Mouse (Mus musculus) hindbrain, embryonic 10.5 days (tissue): ENCODE results near the gene Wnt7a. TPM values are rescaled to one million over a fixed set of nuclear protein-coding genes. Genes with fewer than 3 reads are reported as not detected.
A peak's percentile ranks its signal among the peaks of the same experiment; 100 is the strongest.

Source experiments
- DNase-seq: peaks from one replicate; pipeline ENCODE4 v3.0.0-alpha.2; 2017; ENCODE audit warnings: low spot score
- H3K27ac ChIP-seq: fragments of 300-500 bp; sonication (generic); 2 replicates; pipeline ENCODE4 v1.5.1; 2016; ENCODE audit warnings: mild to moderate bottlenecking, moderate library complexity
- H3K27me3 ChIP-seq: fragments of 300-500 bp; sonication (generic); 2 replicates; pipeline ENCODE4 v1.6.1; 2016; ENCODE audit warnings: mild to moderate bottlenecking; ENCODE audit not compliant: poor library complexity, insufficient read depth, severe bottlenecking
- H3K36me3 ChIP-seq: fragments of 300-500 bp; sonication (generic); 2 replicates; pipeline ENCODE4 v1.6.1; 2016; ENCODE audit warnings: mild to moderate bottlenecking, moderate library complexity
- H3K4me1 ChIP-seq: fragments of 300-500 bp; sonication (generic); replicated peaks from 2 replicates; pipeline ENCODE4 v1.6.1; 2016; ENCODE audit warnings: mild to moderate bottlenecking
- H3K4me3 ChIP-seq: fragments of 300-500 bp; sonication (generic); 2 replicates; pipeline ENCODE4 v1.5.1; 2016; ENCODE audit warnings: mild to moderate bottlenecking, moderate library complexity
- H3K9me3 ChIP-seq: fragments of 300-500 bp; sonication (generic); 2 replicates; pipeline ENCODE4 v1.6.1; 2016; ENCODE audit warnings: mild to moderate bottlenecking, moderate library complexity
- WGBS: fragments of 180-500 bp; shearing (Covaris S2); methylation state at CpG from one replicate; pipeline ENCODE4 v1.1.7; 2016; 5-methylcytosine and 5-hydroxymethylcytosine counted together
- polyA plus RNA-seq: library from polyadenylated mRNA; unstranded; fragments of >200 nt; fragmentation: Nextera tagmentation; extraction: Ambion mirVana; gene quantifications from 2 replicates; pipeline ENCODE4 v1.2.1, GENCODE M21; 2016

Wnt7a gene
- polyA plus RNA-seq, 1 experiment from 2014 or later = 10.0 TPM

- Histone ChIP-seq H3K27me3 (no peaks in the 10 kb centered on the region; the same call in 1 of the 2 replicates), H3K9me3 (no peaks in the 10 kb centered on the region), H3K27ac (no peak overlapping the region), H3K4me1 (peaks cover 28% of the 10 kb centered on the region; the same call in 1 of the 2 replicates), H3K4me3 (no peak overlapping the region), H3K36me3 (peaks cover 27% of the 10 kb centered on the region)
- DNase-seq = no peak
Observed at GRCm38 (mm10) chr6:91372977-91373376, 38.2 kb downstream of the Wnt7a start.

DNA sequence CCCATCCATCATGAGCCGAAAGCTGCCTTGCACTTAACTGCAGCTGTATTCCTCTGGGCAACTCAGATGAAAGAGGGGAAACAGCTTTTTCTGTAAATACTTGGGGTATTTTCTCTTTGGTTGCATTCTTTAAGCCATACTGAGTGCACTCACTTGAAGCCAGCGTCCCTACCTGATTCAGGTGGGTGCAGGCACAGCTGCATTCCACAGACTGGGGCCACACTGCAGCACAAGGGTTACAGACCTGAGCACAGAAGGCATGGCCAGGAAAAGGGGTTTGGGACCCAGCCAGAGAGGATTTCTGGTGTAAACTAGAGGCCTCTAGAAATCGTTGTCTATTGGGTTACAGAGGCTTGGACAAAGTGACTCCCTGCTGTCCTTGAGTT, 38.6 kb downstream of the Wnt7a start:
- Histone ChIP-seq H3K27me3 (no peaks in the 10 kb centered on the region; the same call in 1 of the 2 replicates), H3K36me3 (peaks cover 25% of the 10 kb centered on the region), H3K9me3 (no peaks in the 10 kb centered on the region), H3K4me3 (no peak overlapping the region), H3K27ac (no peak overlapping the region), H3K4me1 (peaks cover 28% of the 10 kb centered on the region; the same call in 1 of the 2 replicates)
- WGBS = 48% methylated on average over 3 of the region's 3 CpGs
- DNase-seq = no peak

DNA sequence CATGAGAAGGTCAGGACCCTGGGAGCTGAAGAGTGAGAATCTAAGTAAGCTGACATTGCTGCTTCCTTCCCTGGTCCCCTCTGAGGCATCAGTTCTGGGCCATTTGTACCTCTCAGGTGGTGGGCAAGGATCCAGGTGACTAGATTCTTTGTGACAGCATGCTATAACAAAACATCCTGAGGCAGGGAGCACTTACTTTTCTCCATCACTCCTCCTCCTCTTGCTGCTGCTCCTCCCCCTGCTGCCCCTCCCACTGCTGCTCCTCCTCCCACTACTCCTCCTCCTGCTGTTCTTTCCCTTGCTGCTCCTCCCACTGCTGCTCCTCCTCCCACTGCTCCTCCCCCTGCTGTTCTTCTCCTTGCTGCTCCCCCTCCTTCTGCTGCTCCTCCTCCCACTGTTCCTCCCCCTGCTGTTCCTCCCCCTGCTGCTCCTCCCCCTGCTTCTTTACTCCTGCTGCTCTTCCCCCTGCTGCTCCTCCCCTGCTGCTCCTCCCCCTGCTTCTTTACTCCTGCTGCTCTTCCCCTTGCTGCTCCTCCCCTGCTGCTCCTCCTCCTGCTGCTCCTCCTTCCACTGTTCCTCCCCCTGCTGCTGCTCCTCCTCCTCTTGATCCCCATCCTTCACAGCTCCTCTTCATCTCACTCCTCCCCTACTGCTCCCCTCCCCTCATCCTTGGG, 39.1 kb downstream of the Wnt7a start:
- H3K36me3 ChIP-seq = peaks cover 23% of the 10 kb centered on the region
- H3K27me3 ChIP-seq = no peaks in the 10 kb centered on the region; the same call in 1 of the 2 replicates
- H3K9me3 ChIP-seq = no peaks in the 10 kb centered on the region
- no peak overlapping the region for H3K27ac ChIP-seq
- DNase-seq = no peak
- H3K4me3 ChIP-seq = no peak overlapping the region
- H3K4me1 ChIP-seq = peaks cover 28% of the 10 kb centered on the region; the same call in 1 of the 2 replicates

DNA sequence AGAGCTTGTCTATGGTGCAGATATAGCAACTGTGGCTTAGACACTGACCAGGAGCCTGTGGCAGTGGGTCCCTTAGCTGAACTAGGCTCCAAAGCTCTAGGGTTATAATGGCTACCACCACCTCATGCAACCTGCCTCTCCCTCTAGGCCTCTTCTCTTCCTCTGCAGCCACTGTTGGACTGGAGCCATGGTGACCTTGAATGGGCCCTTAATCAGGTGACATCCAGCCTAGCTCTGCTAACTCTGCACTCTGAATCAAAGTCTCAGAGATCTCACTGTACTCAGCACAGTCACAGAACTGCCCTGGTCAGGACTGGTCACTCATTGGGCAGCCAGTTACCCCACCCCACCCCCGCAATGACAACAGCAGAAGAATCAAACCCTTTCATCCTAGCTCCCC, 44.4 kb downstream of the Wnt7a start:
- 95% methylated on average over 1 of the region's 1 CpGs for WGBS
- H3K9me3 ChIP-seq = no peaks in the 10 kb centered on the region
- DNase-seq = no peak
- 0 out of 2 replicates have a peak, but pooled peaks cover 4% of the 10 kb centered on the region for H3K27me3 ChIP-seq
- peaks cover 30% of the 10 kb centered on the region for H3K4me1 ChIP-seq
- H3K27ac ChIP-seq = no peak overlapping the region
- no peak overlapping the region for H3K4me3 ChIP-seq
- H3K36me3 ChIP-seq = peaks cover 44% of the 10 kb centered on the region

DNA sequence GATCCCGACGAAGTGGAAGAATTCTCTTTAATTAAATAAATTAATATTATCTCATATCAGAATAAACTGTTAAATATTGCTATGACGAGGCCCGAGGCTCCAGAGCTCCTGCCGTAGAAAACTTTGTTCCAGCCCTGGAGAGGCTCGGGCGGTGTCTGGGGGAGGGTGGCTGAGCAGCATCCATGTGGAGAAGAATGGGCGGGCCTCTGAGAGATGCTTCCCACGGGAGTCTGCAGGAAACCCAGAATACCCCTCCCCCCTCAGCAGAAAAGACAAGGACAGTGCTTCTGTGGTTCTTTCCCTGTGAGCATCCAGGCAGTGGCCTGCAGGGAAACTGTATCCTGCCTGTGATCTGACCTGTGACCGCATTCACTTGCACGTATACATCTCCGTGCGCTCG, 45.7 kb downstream of the Wnt7a start:
- 0 out of 2 replicates have a peak, but pooled peaks cover 4% of the 10 kb centered on the region for H3K27me3 ChIP-seq
- H3K27ac ChIP-seq = peak overlapping the region; percentile 42; the same call in 1 of the 2 replicates
- no peak for DNase-seq
- 67% methylated on average over 14 of the region's 14 CpGs for WGBS
- no peak overlapping the region for H3K4me3 ChIP-seq
- H3K4me1 ChIP-seq = peaks cover 43% of the 10 kb centered on the region
- peaks cover 44% of the 10 kb centered on the region for H3K36me3 ChIP-seq
- H3K9me3 ChIP-seq = no peaks in the 10 kb centered on the region

GRCm38 (mm10) chr6:91362756-91363155, 48.4 kb downstream of the Wnt7a start:
- Histone ChIP-seq H3K27me3 (0 out of 2 replicates have a peak, but pooled peaks cover 8% of the 10 kb centered on the region), H3K27ac (no peak overlapping the region), H3K4me1 (peaks cover 30% of the 10 kb centered on the region), H3K36me3 (peaks cover 36% of the 10 kb centered on the region), H3K9me3 (no peaks in the 10 kb centered on the region), H3K4me3 (no peak overlapping the region)
- no peak for DNase-seq
- 82% methylated on average over 2 of the region's 2 CpGs for WGBS

- DNase-seq = peak; percentile 46
- peak overlapping the region; percentile 64 for H3K27ac ChIP-seq
- H3K4me3 ChIP-seq = no peak overlapping the region
- no peaks in the 10 kb centered on the region for H3K9me3 ChIP-seq
- peaks cover 14% of the 10 kb centered on the region; the same call in 1 of the 2 replicates for H3K27me3 ChIP-seq
- WGBS = 47% methylated on average over 6 of the region's 6 CpGs
- peaks cover 43% of the 10 kb centered on the region for H3K4me1 ChIP-seq
- H3K36me3 ChIP-seq = peaks cover 35% of the 10 kb centered on the region
Observed at GRCm38 (mm10) chr6:91360998-91361397, 50.2 kb downstream of the Wnt7a start.

- WGBS = 91% methylated on average over 4 of the region's 4 CpGs
- peak overlapping the region; percentile 64 for H3K27ac ChIP-seq
- DNase-seq = no peak
Observed at GRCm38 (mm10) chr6:91360371-91360690, 50.8 kb downstream of the Wnt7a start.

DNA sequence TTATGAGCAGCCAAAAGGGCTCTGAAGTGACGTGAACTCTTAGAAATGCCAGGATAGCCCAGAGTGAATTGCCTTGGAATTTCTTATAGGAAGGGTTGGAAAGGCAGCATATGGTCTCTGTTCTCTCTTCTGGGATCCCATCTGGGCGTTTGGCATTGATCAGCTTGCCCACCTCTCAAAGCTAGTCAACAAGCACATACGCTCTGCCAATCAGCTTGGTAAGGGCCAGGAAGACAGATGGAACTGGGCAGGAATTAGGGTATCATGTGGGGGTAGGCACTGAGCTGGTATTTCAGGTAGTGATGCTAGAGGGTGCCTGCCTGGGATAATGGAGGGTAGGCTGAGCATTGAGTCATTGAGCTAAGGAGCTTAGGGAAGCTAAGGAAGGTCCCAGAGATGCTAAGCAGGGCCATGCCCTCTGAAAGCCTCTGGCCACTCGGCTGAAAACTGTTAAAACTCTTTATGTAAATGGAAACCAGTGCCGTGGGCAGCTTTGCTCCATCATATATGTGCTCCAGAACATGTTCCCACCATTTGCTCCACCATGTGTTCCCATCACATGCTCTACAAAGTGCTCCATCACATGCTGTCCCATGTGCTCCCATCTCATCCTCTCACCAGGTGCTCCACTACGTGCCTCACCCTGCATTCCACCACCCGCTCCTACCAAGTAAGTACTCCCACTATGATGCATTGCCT, 51.3 kb downstream of the Wnt7a start:
- Histone ChIP-seq H3K27me3 (peaks cover 14% of the 10 kb centered on the region; the same call in 1 of the 2 replicates), H3K36me3 (peaks cover 24% of the 10 kb centered on the region), H3K4me1 (peaks cover 37% of the 10 kb centered on the region), H3K9me3 (no peaks in the 10 kb centered on the region), H3K27ac (0 out of 2 replicates have a peak overlapping the region, but pooled peaks have one; percentile 35), H3K4me3 (no peak overlapping the region)
- DNase-seq = no peak
- WGBS = 84% methylated on average over 7 of the region's 7 CpGs

More at GRCm38 (mm10) chr6:91360371-91360690, 50.8 kb downstream of the Wnt7a start:
- Histone ChIP-seq H3K9me3 (no peaks in the 10 kb centered on the region), H3K4me3 (no peak overlapping the region), H3K4me1 (peaks cover 40% of the 10 kb centered on the region), H3K27me3 (peaks cover 14% of the 10 kb centered on the region; the same call in 1 of the 2 replicates), H3K36me3 (peaks cover 29% of the 10 kb centered on the region)

- 81% methylated on average over 6 of the region's 6 CpGs for WGBS
- peaks cover 16% of the 10 kb centered on the region; the same call in 1 of the 2 replicates for H3K36me3 ChIP-seq
- H3K9me3 ChIP-seq = no peaks in the 10 kb centered on the region
- peaks cover 32% of the 10 kb centered on the region for H3K4me1 ChIP-seq
- H3K4me3 ChIP-seq = no peak overlapping the region
- H3K27me3 ChIP-seq = peaks cover 14% of the 10 kb centered on the region; the same call in 1 of the 2 replicates
- H3K27ac ChIP-seq = no peak overlapping the region
- no peak for DNase-seq
Observed at GRCm38 (mm10) chr6:91358866-91359656, 52.1 kb downstream of the Wnt7a start.

DNA sequence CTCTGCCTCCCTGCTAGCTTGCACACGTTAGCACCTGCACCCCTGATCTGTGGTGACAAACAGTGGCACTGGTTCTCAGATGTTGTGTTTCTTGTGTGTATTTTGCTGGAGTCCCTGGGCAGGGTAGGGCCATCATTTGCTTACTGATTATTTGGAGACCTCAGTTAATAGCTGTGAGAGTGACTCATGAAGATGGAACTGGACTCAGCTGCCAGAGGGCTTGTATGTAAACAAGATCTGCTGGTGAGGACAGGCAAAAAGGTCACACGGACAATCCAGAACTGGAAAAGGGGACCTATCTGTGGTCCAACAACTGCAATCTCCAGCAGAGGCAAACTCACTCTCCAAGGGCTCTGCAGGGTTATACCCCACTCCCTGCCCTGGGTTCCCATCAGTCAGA, 52.8 kb downstream of the Wnt7a start:
- Histone ChIP-seq H3K4me1 (peaks cover 32% of the 10 kb centered on the region), H3K36me3 (peaks cover 11% of the 10 kb centered on the region; the same call in 1 of the 2 replicates), H3K27me3 (peaks cover 14% of the 10 kb centered on the region; the same call in 1 of the 2 replicates), H3K9me3 (no peaks in the 10 kb centered on the region), H3K4me3 (no peak overlapping the region), H3K27ac (no peak overlapping the region)
- WGBS = 71% methylated on average over 2 of the region's 2 CpGs
- no peak for DNase-seq

DNA sequence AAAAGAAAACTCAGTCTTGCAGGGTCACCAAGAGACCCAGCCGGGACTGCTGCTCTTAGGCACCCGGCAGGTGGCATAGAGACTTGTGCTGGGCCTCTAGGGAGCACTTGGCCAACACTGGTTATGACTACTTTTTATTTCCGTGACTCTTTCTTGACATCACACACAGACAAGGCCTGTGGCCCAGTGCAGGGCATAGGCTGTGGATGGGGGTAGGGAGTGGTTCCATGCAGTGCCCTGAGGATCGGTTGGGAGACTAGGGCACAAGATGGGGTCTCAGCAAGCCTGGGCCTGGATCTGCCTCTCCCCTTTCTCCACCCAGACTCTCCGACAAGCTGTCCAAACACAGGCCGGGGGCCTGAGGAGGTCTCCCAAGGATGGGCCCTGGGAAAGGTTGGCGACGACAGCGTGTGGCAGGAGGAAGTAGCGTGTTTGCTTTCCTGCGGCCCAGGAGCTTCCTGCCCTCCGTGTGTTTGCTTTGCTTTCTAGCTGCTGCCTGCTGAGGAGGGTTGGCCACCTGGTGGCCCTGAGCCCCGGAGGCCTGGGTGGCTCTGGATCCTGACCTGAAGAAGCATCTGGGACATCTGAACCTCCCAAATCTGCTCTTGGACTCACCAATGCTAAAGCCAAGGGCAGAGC, 53.8 kb downstream of the Wnt7a start:
- Histone ChIP-seq H3K36me3 (peaks cover under 1% of the 10 kb centered on the region; the same call in 1 of the 2 replicates), H3K27ac (peak overlapping the region; percentile 59), H3K4me3 (no peak overlapping the region), H3K4me1 (peaks cover 32% of the 10 kb centered on the region), H3K9me3 (no peaks in the 10 kb centered on the region), H3K27me3 (peaks cover 9% of the 10 kb centered on the region; the same call in 1 of the 2 replicates)
- WGBS = 59% methylated on average over 13 of the region's 13 CpGs
- no peak for DNase-seq
